Mouse (Mus musculus): ENCODE measurements around the gene Lnpk.

- no peak for TF ChIP-seq CTCF (IDR thresholded peaks at IDR 0.05; ENCODE audit: control insufficient read depth, insufficient read depth, insufficient read length)
- TF ChIP-seq FOSL1 (IDR thresholded peaks at IDR 0.05; ENCODE audit: insufficient read depth, low read length, poor library complexity, severe bottlenecking) = no peak
- TF ChIP-seq MAX (IDR thresholded peaks at IDR 0.05) = no peak
Measured at GRCm38 (mm10) chr2:74604011-74604410, 24.8 kb upstream of the Lnpk start.

Measured in C2C12 (cell line).